Mouse (Mus musculus): ENCODE data around the gene Gm2035.
"Not testable (repeated sequence)": the region's sequence is repeated elsewhere in the genome, so short reads cannot be mapped to it uniquely, and the experiment has no call there.

The Gm2035 gene

DNA sequence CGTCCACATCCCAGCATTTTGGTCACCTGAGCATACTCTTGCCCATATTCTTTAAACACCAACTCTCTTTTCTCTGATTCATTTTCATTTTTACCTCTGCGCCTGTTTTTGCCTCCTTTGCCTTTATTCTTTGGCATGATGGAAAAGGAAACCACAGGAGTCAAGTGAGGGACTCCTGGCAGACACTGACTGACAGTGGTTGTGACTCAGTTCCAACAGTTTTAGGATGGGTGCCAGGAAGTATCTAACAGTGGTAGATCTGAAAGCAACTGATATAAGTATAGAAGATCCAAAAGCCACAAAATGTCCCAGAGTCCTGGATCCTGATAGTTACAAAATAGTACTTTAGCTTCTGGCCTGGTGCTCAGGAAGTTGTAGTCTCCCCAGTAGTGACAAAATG, at the start of gene Gm2035:
Gm2035 (minus strand) TSS at position 137 of the 400 bp plus-strand sequence.
- DNase-seq: not testable (repeated sequence)

DNA sequence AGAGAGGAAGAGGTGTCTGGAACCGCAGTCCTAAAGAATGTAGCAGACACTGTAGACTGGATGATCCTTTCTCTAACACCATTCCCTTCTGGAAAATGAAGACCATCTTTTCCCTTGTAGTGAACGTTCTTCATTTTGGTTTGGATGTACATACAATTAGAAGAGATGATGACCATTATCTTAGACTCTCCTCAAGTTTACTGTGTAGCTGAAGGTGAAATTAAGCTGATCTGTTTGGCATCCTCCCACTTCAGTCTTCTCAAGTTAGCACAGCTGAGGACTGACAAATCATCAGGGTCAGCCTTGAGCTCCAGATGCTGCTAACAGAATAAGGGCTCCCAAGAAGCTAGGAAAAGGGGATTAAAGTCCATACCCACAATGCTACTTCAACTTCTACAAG, 34.1 kb upstream of the Gm2035 start, which contains the start of gene Gm2042:
Gm2042 (plus strand) TSS at position 301 of the 400 bp plus-strand sequence.
- not testable (repeated sequence) for DNase-seq

DNA sequence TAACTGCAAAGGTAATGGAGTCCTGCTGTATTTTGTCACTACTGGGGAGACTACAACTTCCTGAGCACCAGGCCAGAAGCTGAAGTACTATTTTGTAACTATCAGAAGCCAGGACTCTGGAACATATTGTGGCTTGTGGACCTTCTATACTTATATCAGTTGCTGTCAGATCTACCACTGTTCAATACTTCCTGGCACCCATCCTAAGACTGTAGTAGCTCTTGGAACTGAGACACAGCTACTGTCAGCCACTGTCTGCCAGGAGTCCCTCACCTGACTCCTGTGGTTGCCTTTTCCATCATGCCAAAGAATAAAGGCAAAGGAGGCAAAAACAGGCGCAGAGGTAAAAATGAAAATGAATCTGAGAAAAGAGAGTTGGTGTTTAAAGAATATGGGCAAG, 24.6 kb downstream of the Gm2035 start, which contains the start of gene Gm2022:
Gm2022 (plus strand) TSS at position 301 of the 400 bp plus-strand sequence.
- DNase-seq: not testable (repeated sequence)

DNA sequence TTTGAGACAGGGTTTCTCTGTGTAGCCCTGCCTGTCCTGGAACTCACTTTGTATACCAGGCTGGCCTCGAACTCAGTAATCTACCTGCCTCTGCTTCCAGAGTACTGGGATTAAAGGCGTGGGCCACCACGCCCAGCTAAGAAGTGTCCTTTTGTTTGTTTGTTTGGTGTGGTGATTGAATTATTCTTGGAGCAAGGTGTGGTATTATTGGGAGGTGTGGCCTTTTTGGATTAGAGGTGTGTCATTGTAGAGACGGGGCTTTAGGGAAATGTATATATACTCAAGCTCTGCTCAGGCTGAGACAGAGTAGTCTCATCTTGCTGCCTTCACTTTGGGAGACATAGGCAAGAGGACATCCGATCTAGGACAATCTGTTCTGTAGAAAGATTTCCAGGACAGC, 45.9 kb downstream of the Gm2035 start, which contains the start of gene Gm2016:
Gm2016 (plus strand) TSS at position 301 of the 400 bp plus-strand sequence.
- not testable (repeated sequence) for DNase-seq

All from thymus, postnatal 14 days (tissue).